Mouse (Mus musculus) heart, embryonic 12.5 days (tissue): ENCODE measurements around the gene Frmd4a. TPM values are rescaled to one million over a fixed set of nuclear protein-coding genes. Genes with fewer than 3 reads are reported as not detected.

Experiments used
- ATAC-seq: fragments of 200-750 bp; cut with Nextera tagmentation; 2 replicates; pipeline ENCODE4 v1.8.0; 2017; ENCODE audit warnings: moderate TSS enrichment, moderate library complexity; ENCODE audit not compliant: insufficient number of reproducible peaks, low FRiP score
- H3K27ac ChIP-seq: fragments of 300-500 bp; sonication (generic); 2 replicates; pipeline ENCODE4 v1.5.1; 2016; ENCODE audit warnings: mild to moderate bottlenecking, moderate library complexity; ENCODE audit not compliant: poor library complexity, severe bottlenecking
- H3K27me3 ChIP-seq: fragments of 300-500 bp; sonication (generic); replicated peaks from 2 replicates; pipeline ENCODE4 v1.6.1; 2016; ENCODE audit warnings: mild to moderate bottlenecking, moderate library complexity
- H3K36me3 ChIP-seq: fragments of 300-500 bp; sonication (generic); 2 replicates; pipeline ENCODE4 v1.6.1; 2016; ENCODE audit warnings: mild to moderate bottlenecking, moderate library complexity
- H3K4me1 ChIP-seq: fragments of 300-500 bp; sonication (generic); replicated peaks from 2 replicates; pipeline ENCODE4 v1.6.1; 2016; ENCODE audit warnings: mild to moderate bottlenecking
- H3K4me2 ChIP-seq: fragments of 300-500 bp; sonication (generic); 2 replicates; pipeline ENCODE4 v1.6.1; 2016; ENCODE audit warnings: mild to moderate bottlenecking, moderate library complexity
- H3K4me3 ChIP-seq: fragments of 300-500 bp; sonication (generic); 2 replicates; pipeline ENCODE4 v1.5.1; 2016; ENCODE audit warnings: mild to moderate bottlenecking
- H3K9ac ChIP-seq: fragments of 300-500 bp; sonication (generic); 2 replicates; pipeline ENCODE4 v1.6.1; 2016; ENCODE audit warnings: mild to moderate bottlenecking, moderate library complexity
- H3K9me3 ChIP-seq: fragments of 300-500 bp; sonication (generic); replicated peaks from 2 replicates; pipeline ENCODE4 v1.6.1; 2016; ENCODE audit warnings: mild to moderate bottlenecking, moderate library complexity
- WGBS: fragments of 180-500 bp; shearing (Covaris S2); methylation state at CpG from one replicate; pipeline ENCODE4 v1.1.7; 2016; 5-methylcytosine and 5-hydroxymethylcytosine counted together
- polyA plus RNA-seq: library from polyadenylated mRNA; unstranded; fragments of >200 nt; fragmentation: Nextera tagmentation; extraction: Ambion mirVana; gene quantifications from 2 replicates; pipeline ENCODE4 v1.2.1, GENCODE M21; 2016

The Frmd4a gene
- polyA plus RNA-seq, 1 experiment from 2014 or later, result 23.2 TPM

- H3K4me2 ChIP-seq, result no peak overlapping the region
- no peak overlapping the region for H3K4me3 ChIP-seq
- no peaks in the 10 kb centered on the region for H3K9me3 ChIP-seq
- H3K4me1 ChIP-seq, result peaks cover 11% of the 10 kb centered on the region
- H3K36me3 ChIP-seq, result peaks cover 31% of the 10 kb centered on the region
- no peak for ATAC-seq
- no peaks in the 10 kb centered on the region for H3K27me3 ChIP-seq
- H3K9ac ChIP-seq, result no peak overlapping the region
- 88% methylated on average over 11 of the region's 11 CpGs for WGBS
- H3K27ac ChIP-seq, result no peak overlapping the region
Observed at GRCm38 (mm10) chr2:4531533-4532197, 514.1 kb downstream of the Frmd4a start.

DNA sequence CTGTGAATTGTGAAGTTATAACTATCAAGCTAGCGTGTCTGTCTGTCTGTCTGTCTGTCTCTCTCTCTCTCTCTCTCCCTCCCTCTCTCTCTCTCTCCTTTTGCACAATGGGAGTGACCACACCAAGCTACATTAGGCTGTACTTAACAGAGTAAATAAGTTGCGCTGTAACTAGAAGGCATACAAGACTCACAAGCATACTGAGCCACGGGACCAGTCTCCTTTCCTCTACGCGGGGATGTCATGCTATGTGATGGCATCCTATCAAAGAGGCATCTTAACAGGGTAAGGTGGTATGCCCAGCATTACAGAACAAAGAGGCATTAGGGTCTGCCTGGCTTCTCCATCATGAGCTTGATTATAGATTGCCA, 514.7 kb downstream of the Frmd4a start:
- H3K27ac ChIP-seq, result no peak overlapping the region
- H3K4me1 ChIP-seq, result peaks cover 11% of the 10 kb centered on the region
- H3K4me2 ChIP-seq, result no peak overlapping the region
- H3K36me3 ChIP-seq, result peaks cover 36% of the 10 kb centered on the region
- H3K9ac ChIP-seq, result no peak overlapping the region
- H3K27me3 ChIP-seq, result no peaks in the 10 kb centered on the region
- H3K4me3 ChIP-seq, result no peak overlapping the region
- ATAC-seq, result no peak
- H3K9me3 ChIP-seq, result no peaks in the 10 kb centered on the region
- WGBS, result 95% methylated on average over 5 of the region's 5 CpGs

- Histone ChIP-seq H3K9ac (no peak overlapping the region), H3K4me1 (peaks cover 11% of the 10 kb centered on the region), H3K27ac (no peak overlapping the region), H3K9me3 (no peaks in the 10 kb centered on the region), H3K36me3 (peaks cover 38% of the 10 kb centered on the region), H3K4me2 (no peak overlapping the region), H3K4me3 (no peak overlapping the region), H3K27me3 (no peaks in the 10 kb centered on the region)
- WGBS, result 88% methylated on average over 6 of the region's 6 CpGs
- ATAC-seq, result no peak
Observed at GRCm38 (mm10) chr2:4532945-4533344, 515.4 kb downstream of the Frmd4a start.

GRCm38 (mm10) chr2:4535187-4535864, 517.8 kb downstream of the Frmd4a start:
- Histone ChIP-seq H3K9ac (no peak overlapping the region), H3K27me3 (no peaks in the 10 kb centered on the region), H3K36me3 (peaks cover 47% of the 10 kb centered on the region), H3K4me2 (no peak overlapping the region), H3K27ac (no peak overlapping the region), H3K4me1 (0 out of 2 replicates have a peak, but pooled peaks cover 3% of the 10 kb centered on the region), H3K4me3 (no peak overlapping the region), H3K9me3 (no peaks in the 10 kb centered on the region)
- no peak for ATAC-seq
- 85% methylated on average over 9 of the region's 9 CpGs for WGBS

GRCm38 (mm10) chr2:4541330-4541729, 523.8 kb downstream of the Frmd4a start:
- Histone ChIP-seq H3K4me3 (no peak overlapping the region), H3K4me1 (peaks cover 40% of the 10 kb centered on the region), H3K27me3 (no peaks in the 10 kb centered on the region), H3K36me3 (peaks cover 18% of the 10 kb centered on the region), H3K4me2 (no peak overlapping the region), H3K9me3 (no peaks in the 10 kb centered on the region), H3K9ac (peak overlapping the region; percentile 22; the same call in 1 of the 2 replicates), H3K27ac (no peak overlapping the region)
- WGBS, result 72% methylated on average over 4 of the region's 4 CpGs
- ATAC-seq, result no peak

GRCm38 (mm10) chr2:4541844-4542628, 524.5 kb downstream of the Frmd4a start:
- Histone ChIP-seq H3K9me3 (no peaks in the 10 kb centered on the region), H3K4me2 (no peak overlapping the region), H3K4me1 (peaks cover 40% of the 10 kb centered on the region), H3K9ac (peak overlapping the region; percentile 22; the same call in 1 of the 2 replicates), H3K27ac (peak overlapping the region; percentile 44; the same call in 1 of the 2 replicates), H3K4me3 (no peak overlapping the region), H3K27me3 (no peaks in the 10 kb centered on the region), H3K36me3 (peaks cover 13% of the 10 kb centered on the region)
- WGBS, result 29% methylated on average over 11 of the region's 11 CpGs
- no peak for ATAC-seq

DNA sequence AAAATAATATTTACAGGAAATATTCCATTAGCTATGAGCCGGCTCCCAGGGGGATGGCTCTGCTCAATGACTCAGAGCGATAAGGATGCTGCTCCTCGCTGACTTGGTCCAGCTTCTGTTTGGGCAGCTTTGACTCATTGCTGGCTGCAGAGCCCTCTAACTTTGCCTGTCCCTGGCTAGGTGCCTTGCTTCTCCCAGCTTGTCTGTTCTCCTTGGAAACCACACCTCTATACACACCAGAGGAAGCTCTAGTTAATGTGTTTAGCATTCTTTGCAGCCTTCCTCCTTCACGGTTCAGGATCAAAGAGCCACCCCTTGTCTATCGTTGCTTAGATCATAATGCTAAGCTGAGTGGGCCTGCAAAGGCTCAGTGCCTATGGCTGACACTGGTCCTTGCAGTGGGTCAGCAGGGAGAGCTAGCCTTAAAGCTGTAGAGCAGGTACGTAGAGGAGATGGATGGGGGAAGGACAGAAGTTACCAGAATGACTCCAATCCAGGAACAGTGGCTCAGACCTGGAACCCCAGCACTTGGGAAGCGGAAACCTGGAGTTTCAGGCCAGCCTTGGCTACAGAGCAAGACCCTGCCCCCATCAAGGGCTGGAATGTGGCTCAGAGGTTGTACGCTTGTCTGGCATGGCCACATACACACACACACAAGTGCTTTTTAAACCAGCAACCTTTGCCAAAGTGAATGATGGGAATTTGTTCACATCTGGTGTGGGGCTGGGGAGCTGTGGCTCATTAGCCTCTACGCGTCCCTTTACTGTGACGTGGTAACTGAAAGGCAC, 525.3 kb downstream of the Frmd4a start:
- Histone ChIP-seq H3K4me3 (no peak overlapping the region), H3K27me3 (no peaks in the 10 kb centered on the region), H3K27ac (peak overlapping the region; percentile 44), H3K4me1 (peaks cover 40% of the 10 kb centered on the region), H3K9me3 (no peaks in the 10 kb centered on the region), H3K36me3 (peaks cover 9% of the 10 kb centered on the region), H3K9ac (no peak overlapping the region), H3K4me2 (no peak overlapping the region)
- WGBS, result 51% methylated on average over 11 of the region's 11 CpGs
- ATAC-seq, result peak; percentile 17; the same call in 1 of the 2 replicates

- H3K36me3 ChIP-seq, result peaks cover 9% of the 10 kb centered on the region
Observed at GRCm38 (mm10) chr2:4543417-4543775, 525.9 kb downstream of the Frmd4a start.

DNA sequence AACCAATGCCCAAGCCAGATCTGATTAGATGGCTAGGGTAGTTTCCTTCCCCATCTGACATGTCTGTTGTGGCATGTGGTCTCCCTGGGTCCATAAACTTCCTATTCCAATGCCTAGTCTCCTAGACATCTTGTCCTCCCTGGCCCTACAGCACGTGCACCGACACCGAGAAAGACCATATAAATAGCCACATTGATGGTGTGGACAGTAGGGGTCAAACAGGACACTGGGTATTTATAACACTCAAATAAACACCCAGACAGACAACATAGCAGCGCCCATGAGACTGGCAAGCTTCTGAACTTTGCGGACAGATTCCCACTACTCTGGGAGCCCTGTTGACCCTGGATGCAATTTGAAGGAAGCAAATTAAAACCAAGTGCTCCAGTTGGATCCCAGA, 526.8 kb downstream of the Frmd4a start:
- peak overlapping the region; percentile 33 for H3K27ac ChIP-seq
- 52% methylated on average over 5 of the region's 5 CpGs for WGBS
- no peak overlapping the region for H3K4me3 ChIP-seq
- H3K9ac ChIP-seq, result no peak overlapping the region
- peaks cover 8% of the 10 kb centered on the region; the same call in 1 of the 2 replicates for H3K36me3 ChIP-seq
- H3K27me3 ChIP-seq, result no peaks in the 10 kb centered on the region
- H3K4me2 ChIP-seq, result no peak overlapping the region
- no peak for ATAC-seq
- H3K4me1 ChIP-seq, result peaks cover 48% of the 10 kb centered on the region
- no peaks in the 10 kb centered on the region for H3K9me3 ChIP-seq

More at GRCm38 (mm10) chr2:4543417-4543775, 525.9 kb downstream of the Frmd4a start:
- ATAC-seq, result no peak
- Histone ChIP-seq H3K4me1 (peaks cover 42% of the 10 kb centered on the region), H3K4me3 (no peak overlapping the region), H3K27ac (no peak overlapping the region), H3K4me2 (no peak overlapping the region), H3K9ac (no peak overlapping the region), H3K27me3 (no peaks in the 10 kb centered on the region), H3K9me3 (no peaks in the 10 kb centered on the region)
- WGBS, result 26% methylated on average over 1 of the region's 1 CpGs

DNA sequence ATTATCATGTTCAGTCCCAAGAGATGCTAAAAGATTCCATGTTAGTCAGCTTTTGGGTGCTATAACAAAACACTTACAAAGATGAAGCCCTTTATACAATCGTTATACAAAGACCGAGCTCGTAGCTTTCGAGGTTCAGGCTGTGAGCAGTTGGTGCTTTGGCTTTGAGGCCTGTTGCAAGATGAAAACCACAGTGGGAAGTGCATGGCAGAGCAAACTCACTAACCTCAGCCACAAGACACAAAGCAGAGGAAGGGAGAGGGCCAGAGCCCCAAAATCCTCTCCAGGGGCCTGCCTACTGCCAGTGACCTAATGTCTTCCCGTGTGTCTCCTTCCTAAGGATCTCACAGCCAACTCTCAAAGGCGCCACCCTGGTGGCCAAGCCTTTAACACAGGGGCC, 527.7 kb downstream of the Frmd4a start:
- H3K27me3 ChIP-seq, result no peaks in the 10 kb centered on the region
- H3K4me2 ChIP-seq, result no peak overlapping the region
- H3K4me3 ChIP-seq, result no peak overlapping the region
- H3K9ac ChIP-seq, result no peak overlapping the region
- ATAC-seq, result no peak
- H3K27ac ChIP-seq, result no peak overlapping the region
- peaks cover 55% of the 10 kb centered on the region for H3K4me1 ChIP-seq
- H3K36me3 ChIP-seq, result 0 out of 2 replicates have a peak, but pooled peaks cover 3% of the 10 kb centered on the region
- no peaks in the 10 kb centered on the region for H3K9me3 ChIP-seq
- 93% methylated on average over 6 of the region's 6 CpGs for WGBS
